Mouse (Mus musculus) T-helper 2 cell (primary cell): ENCODE results near the gene Clec12b.

Experiments
- in situ Hi-C: fragments of 300-600 bp; cut with MboI, MseI; formaldehyde crosslinking; loops from one replicate; pipeline ENCODE4 v1.15.1; 2025; ENCODE audit warnings: high pct_unique_total_duplicates

Clec12b gene

GRCm38 (mm10) chr6:129385774-129386173 is at the start of gene Clec12b:
Clec12b (minus strand) TSS chr6:129385874.
- in situ Hi-C loops: loop anchor here (10.0 kb wide), 1 partner anchor 129 kb away; the partner anchor contains the start of gene Tmem52b

- in situ Hi-C loops: no loop called here
These were observed 48.6 kb upstream of the Clec12b start for GRCm38 (mm10) chr6:129434239-129434638.

- in situ Hi-C loops: no loop called here
These were observed 41.6 kb upstream of the Clec12b start for GRCm38 (mm10) chr6:129427281-129427680.

- in situ Hi-C loops: no loop called here
These were observed 40.1 kb upstream of the Clec12b start for GRCm38 (mm10) chr6:129425812-129426211.

GRCm38 (mm10) chr6:129425217-129425616 is 39.5 kb upstream of the Clec12b start:
- in situ Hi-C loops: no loop called here

- in situ Hi-C loops: no loop called here
These were observed 38.0 kb upstream of the Clec12b start for GRCm38 (mm10) chr6:129423734-129424072.

- in situ Hi-C loops: no loop called here
These were observed 37.5 kb upstream of the Clec12b start for GRCm38 (mm10) chr6:129423040-129423733.

GRCm38 (mm10) chr6:129422311-129422710 is 36.6 kb upstream of the Clec12b start:
- in situ Hi-C loops: no loop called here

- in situ Hi-C loops: no loop called here
These were observed 28.5 kb upstream of the Clec12b start for GRCm38 (mm10) chr6:129414177-129414576.

- in situ Hi-C loops: no loop called here
These were observed 22.9 kb upstream of the Clec12b start, which contains the start of gene Clec9a for GRCm38 (mm10) chr6:129408562-129408961. Clec9a (plus strand) TSS chr6:129408862.

- in situ Hi-C loops: no loop called here
These were observed 21.6 kb upstream of the Clec12b start for GRCm38 (mm10) chr6:129407324-129407723.

- in situ Hi-C loops: no loop called here
These were observed 20.3 kb upstream of the Clec12b start for GRCm38 (mm10) chr6:129405999-129406398.

GRCm38 (mm10) chr6:129403391-129403790 is 17.7 kb upstream of the Clec12b start:
- in situ Hi-C loops: no loop called here

- in situ Hi-C loops: no loop called here
These were observed 16.7 kb upstream of the Clec12b start for GRCm38 (mm10) chr6:129402404-129402803.

- in situ Hi-C loops: no loop called here
These were observed 14.3 kb upstream of the Clec12b start for GRCm38 (mm10) chr6:129399945-129400344.

GRCm38 (mm10) chr6:129396997-129397396 is 11.3 kb upstream of the Clec12b start, which contains the start of gene Clec1b:
Clec1b (plus strand) TSS chr6:129397297.
- in situ Hi-C loops: no loop called here

- in situ Hi-C loops: no loop called here
These were observed 8.1 kb upstream of the Clec12b start for GRCm38 (mm10) chr6:129393732-129394131.

GRCm38 (mm10) chr6:129393087-129393720 is 7.5 kb upstream of the Clec12b start:
- in situ Hi-C loops: no loop called here

- in situ Hi-C loops: loop anchor here (10.0 kb wide), 1 partner anchor 130 kb away; the partner anchor contains the start of gene Tmem52b
These were observed 674 bp downstream of the Clec12b start for GRCm38 (mm10) chr6:129385000-129385399.

GRCm38 (mm10) chr6:129383466-129383865 is 2.2 kb downstream of the Clec12b start:
- in situ Hi-C loops: loop anchor here (10.0 kb wide), 1 partner anchor 131 kb away; the partner anchor contains the start of gene Tmem52b

- in situ Hi-C loops: loop anchor here (10.0 kb wide), 1 partner anchor 133 kb away; the partner anchor contains the start of gene Tmem52b
These were observed 3.9 kb downstream of the Clec12b start for GRCm38 (mm10) chr6:129381736-129382135.

GRCm38 (mm10) chr6:129380454-129380853 is 5.2 kb downstream of the Clec12b start:
- in situ Hi-C loops: loop anchor here (10.0 kb wide), 1 partner anchor 134 kb away; the partner anchor contains the start of gene Tmem52b
